Mouse (Mus musculus) liver, embryonic 11.5 days (tissue): ENCODE results near the gene Msh6. TPM values are rescaled to one million over a fixed set of nuclear protein-coding genes. Genes with fewer than 3 reads are reported as not detected.
"Not testable (repeated sequence)": the region's sequence is repeated elsewhere in the genome, so short reads cannot be mapped to it uniquely, and the experiment has no call there.

Experiments
- ATAC-seq: fragments of 200-750 bp; cut with Nextera tagmentation; replicated peaks from 2 replicates; pipeline ENCODE4 v1.8.0; 2017; ENCODE audit warnings: moderate number of reproducible peaks, mild to moderate bottlenecking, moderate TSS enrichment, moderate library complexity; ENCODE audit not compliant: low FRiP score
- DNase-seq: peaks from one replicate; pipeline ENCODE4 v3.0.0-alpha.2; 2017; ENCODE audit warnings: low spot score
- H3K27ac ChIP-seq: fragments of 300-500 bp; sonication (generic); 2 replicates; pipeline ENCODE4 v1.5.1; 2014; ENCODE audit warnings: mild to moderate bottlenecking, low read depth, low read length, control low read depth
- H3K27me3 ChIP-seq: fragments of 300-500 bp; sonication (generic); replicated peaks from 2 replicates; pipeline ENCODE4 v1.6.1; 2014; ENCODE audit warnings: low read length, mixed read lengths; ENCODE audit not compliant: control insufficient read depth, insufficient read depth
- H3K36me3 ChIP-seq: fragments of 300-500 bp; sonication (generic); 2 replicates; pipeline ENCODE4 v1.6.1; 2014; ENCODE audit warnings: mild to moderate bottlenecking, low read length, moderate library complexity, mixed read lengths; ENCODE audit not compliant: control insufficient read depth, insufficient read depth
- H3K4me1 ChIP-seq: fragments of 300-500 bp; sonication (generic); replicated peaks from 2 replicates; pipeline ENCODE4 v1.6.1; 2014; ENCODE audit warnings: low read length, mixed read lengths; ENCODE audit not compliant: control insufficient read depth, insufficient read depth
- H3K4me2 ChIP-seq: fragments of 300-500 bp; sonication (generic); 2 replicates; pipeline ENCODE4 v1.6.1; 2014; ENCODE audit warnings: mild to moderate bottlenecking, control low read depth, moderate library complexity
- H3K4me3 ChIP-seq: fragments of 300-500 bp; sonication (generic); 2 replicates; pipeline ENCODE4 v1.5.1; 2014; ENCODE audit warnings: low read depth, low read length, control low read depth
- H3K9ac ChIP-seq: fragments of 300-500 bp; sonication (generic); 2 replicates; pipeline ENCODE4 v1.6.1; 2014; ENCODE audit warnings: low read depth, low read length, control low read depth
- H3K9me3 ChIP-seq: fragments of 300-500 bp; sonication (generic); 2 replicates; pipeline ENCODE4 v1.6.1; 2016; ENCODE audit warnings: low read length, inconsistent platforms, mixed read lengths; ENCODE audit not compliant: control insufficient read depth
- WGBS: fragments of 180-500 bp; shearing (Covaris S2); extraction: QIAGEN DNeasy Blood & Tissue Kit; methylation state at CpG from one replicate; pipeline ENCODE4 v1.1.7; 2014; 5-methylcytosine and 5-hydroxymethylcytosine counted together
- polyA plus RNA-seq: library from polyadenylated mRNA; unstranded; fragments of >200 nt; fragmentation: Nextera tagmentation; extraction: Ambion mirVana; gene quantifications from 2 replicates; pipeline ENCODE4 v1.2.1, GENCODE M21; 2014

Msh6 gene
- polyA plus RNA-seq = 69.0 and 80.0 TPM in 2 replicates

DNA sequence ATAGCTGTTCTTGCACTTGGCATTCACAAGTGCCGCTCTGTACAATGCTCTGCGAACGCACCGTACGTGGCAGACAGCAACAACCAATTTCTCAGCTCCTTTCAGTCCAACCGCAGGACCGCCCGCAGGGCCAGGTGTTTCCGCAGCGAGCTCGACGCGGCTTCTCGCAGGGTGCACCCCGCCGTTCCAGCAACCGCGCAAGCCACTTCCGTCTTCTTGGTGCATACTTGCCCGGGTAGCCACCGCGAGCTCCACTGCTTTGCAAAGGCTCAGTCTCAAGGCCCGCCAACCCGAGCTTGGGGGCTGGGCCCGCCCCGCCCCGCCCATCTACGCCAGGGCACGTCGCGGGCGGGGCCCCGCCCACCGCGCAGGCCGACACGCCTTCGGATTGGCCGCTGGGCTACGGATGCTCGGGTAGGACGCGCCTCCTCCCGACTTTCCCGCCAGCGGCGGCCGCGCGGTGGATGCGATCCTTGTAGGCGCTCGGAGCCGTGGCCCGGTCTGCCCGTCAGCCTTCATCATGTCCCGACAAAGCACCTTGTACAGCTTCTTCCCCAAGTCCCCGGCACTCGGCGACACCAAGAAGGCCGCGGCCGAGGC is at the start of gene Msh6:
Gene Msh6, plus strand, starts transcription at position 434 of the 600 bp plus-strand sequence.
- Histone ChIP-seq H3K9me3 (no peaks in the 10 kb centered on the region), H3K36me3 (peaks cover 9% of the 10 kb centered on the region; the same call in 1 of the 2 replicates), H3K4me3 (peak within 1 kb of the TSS; percentile 86), H3K27me3 (no peaks in the 10 kb centered on the region), H3K4me1 (peaks cover 10% of the 10 kb centered on the region), H3K4me2 (peak within 1 kb of the TSS; percentile 86), H3K9ac (peak within 1 kb of the TSS; percentile 94), H3K27ac (peak within 1 kb of the TSS; percentile 84)
- ATAC-seq (peak; percentile 96), DNase-seq (peak; percentile 89)
- under 1% methylated on average over 63 of the region's 63 CpGs for WGBS

DNA sequence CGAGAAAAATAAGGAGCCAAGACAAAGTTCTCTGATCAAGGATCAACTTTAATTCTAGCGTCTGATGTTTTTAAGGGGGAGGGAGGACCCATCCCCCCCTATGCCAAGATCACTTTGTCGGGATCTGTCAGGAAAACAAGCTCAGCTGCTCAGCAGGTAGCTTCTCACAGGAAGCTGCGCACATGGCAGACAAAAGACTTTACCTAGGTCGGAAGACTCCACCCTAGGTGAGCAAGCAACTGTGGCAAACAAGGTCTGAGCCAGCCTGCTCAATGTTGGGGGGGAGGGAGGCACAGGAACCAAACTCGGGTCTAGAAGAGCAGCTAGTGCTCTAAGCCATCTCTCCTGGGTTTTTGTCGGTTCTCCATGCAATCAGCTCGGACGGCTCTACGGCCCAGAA is 40.5 kb upstream of the Msh6 start:
- 70% methylated on average over 10 of the region's 10 CpGs for WGBS

DNA sequence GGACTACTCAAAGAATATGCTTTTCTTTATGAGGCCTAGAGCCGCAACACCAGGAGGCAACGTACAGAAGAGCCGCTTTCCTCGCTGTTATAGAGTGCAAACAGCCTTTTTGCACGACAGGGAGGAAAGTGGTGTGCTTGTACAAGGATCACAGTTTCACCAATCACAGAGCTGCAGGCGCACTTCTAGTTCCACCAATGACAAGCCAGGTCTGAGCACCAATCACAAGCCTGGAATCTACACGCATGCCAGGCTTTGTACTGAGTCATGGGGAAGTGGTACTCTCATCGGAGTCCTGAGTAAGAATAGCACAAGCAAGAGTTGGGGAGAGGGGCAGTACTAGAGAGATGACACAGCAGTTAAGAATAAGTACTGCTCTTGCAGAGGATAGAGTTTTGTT is 40.1 kb upstream of the Msh6 start:
- no peak for ATAC-seq
- Histone ChIP-seq H3K4me1 (no peaks in the 10 kb centered on the region), H3K4me3 (no peak overlapping the region), H3K4me2 (no peak overlapping the region), H3K9me3 (no peaks in the 10 kb centered on the region), H3K36me3 (no peaks in the 10 kb centered on the region), H3K27me3 (no peaks in the 10 kb centered on the region), H3K9ac (no peak overlapping the region), H3K27ac (no peak overlapping the region)
- DNase-seq = no peak
- WGBS = 77% methylated on average over 8 of the region's 8 CpGs

More for the DNA sequence above, 40.5 kb upstream of the Msh6 start:
- DNase-seq (no peak), ATAC-seq (no peak)
- Histone ChIP-seq H3K4me3 (no peak overlapping the region), H3K36me3 (no peaks in the 10 kb centered on the region), H3K4me1 (no peaks in the 10 kb centered on the region), H3K9ac (no peak overlapping the region), H3K4me2 (no peak overlapping the region), H3K27me3 (no peaks in the 10 kb centered on the region), H3K9me3 (no peaks in the 10 kb centered on the region), H3K27ac (no peak overlapping the region)

GRCm38 (mm10) chr17:87936156-87936555 is 38.7 kb upstream of the Msh6 start:
- Histone ChIP-seq H3K9me3 (no peaks in the 10 kb centered on the region), H3K4me2 (no peak overlapping the region), H3K4me3 (no peak overlapping the region), H3K27ac (no peak overlapping the region), H3K36me3 (no peaks in the 10 kb centered on the region), H3K27me3 (no peaks in the 10 kb centered on the region), H3K4me1 (no peaks in the 10 kb centered on the region), H3K9ac (no peak overlapping the region)
- ATAC-seq (no peak), DNase-seq (no peak)
- 83% methylated on average over 4 of the region's 4 CpGs for WGBS

- Histone ChIP-seq H3K9me3 (no peaks in the 10 kb centered on the region), H3K4me3 (no peak overlapping the region), H3K4me2 (no peak overlapping the region), H3K27ac (no peak overlapping the region), H3K4me1 (no peaks in the 10 kb centered on the region), H3K36me3 (no peaks in the 10 kb centered on the region), H3K9ac (no peak overlapping the region), H3K27me3 (no peaks in the 10 kb centered on the region)
- peak; percentile 61 for DNase-seq
- no peak for ATAC-seq
- WGBS = 38% methylated on average over 16 of the region's 16 CpGs
These were observed 25.8 kb upstream of the Msh6 start for GRCm38 (mm10) chr17:87948965-87949584.

- not testable (repeated sequence) for H3K4me2 ChIP-seq, ATAC-seq, H3K9ac ChIP-seq, H3K27ac ChIP-seq, H3K4me1 ChIP-seq, H3K36me3 ChIP-seq, H3K4me3 ChIP-seq, H3K27me3 ChIP-seq, H3K9me3 ChIP-seq, DNase-seq
- 60% methylated on average over 13 of the region's 13 CpGs for WGBS
These were observed 20.2 kb upstream of the Msh6 start for GRCm38 (mm10) chr17:87954618-87955124.

- 76% methylated on average over 12 of the region's 12 CpGs for WGBS
- DNase-seq = no peak
- no peaks in the 10 kb centered on the region for H3K9me3 ChIP-seq
- no peak for ATAC-seq
- no peak overlapping the region for H3K4me2 ChIP-seq
- H3K27me3 ChIP-seq = no peaks in the 10 kb centered on the region
- no peak overlapping the region for H3K9ac ChIP-seq
- H3K4me3 ChIP-seq = no peak overlapping the region
- H3K36me3 ChIP-seq = no peaks in the 10 kb centered on the region
- H3K4me1 ChIP-seq = no peaks in the 10 kb centered on the region
- no peak overlapping the region for H3K27ac ChIP-seq
These were observed 17.6 kb upstream of the Msh6 start for GRCm38 (mm10) chr17:87957096-87957840.

DNA sequence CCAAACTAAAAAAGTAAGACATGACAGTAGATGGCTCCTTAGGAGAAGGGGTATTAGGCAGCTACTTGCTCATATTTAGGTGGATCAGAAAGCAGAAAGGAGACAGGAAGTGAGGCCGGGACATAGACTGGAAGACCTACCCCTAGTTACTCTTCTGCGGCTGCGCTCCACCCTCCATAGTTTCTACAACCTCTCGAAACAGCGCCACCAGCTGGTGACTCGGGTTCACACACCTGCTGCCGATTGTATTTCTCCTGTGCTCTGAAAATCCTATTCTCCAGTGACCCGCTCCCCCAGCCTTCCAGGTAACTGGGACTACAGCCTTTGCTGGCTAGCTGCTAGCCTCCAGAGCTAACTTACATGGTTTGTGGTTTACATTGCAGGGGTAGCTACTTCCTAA is 16.6 kb upstream of the Msh6 start:
- Histone ChIP-seq H3K4me1 (no peaks in the 10 kb centered on the region), H3K27ac (no peak overlapping the region), H3K4me3 (no peak overlapping the region), H3K9me3 (no peaks in the 10 kb centered on the region), H3K4me2 (no peak overlapping the region), H3K9ac (no peak overlapping the region), H3K27me3 (no peaks in the 10 kb centered on the region), H3K36me3 (no peaks in the 10 kb centered on the region)
- ATAC-seq = no peak
- DNase-seq = no peak
- 65% methylated on average over 8 of the region's 8 CpGs for WGBS
